Mouse (Mus musculus): ENCODE measurements around the gene Slc12a3.

DNA sequence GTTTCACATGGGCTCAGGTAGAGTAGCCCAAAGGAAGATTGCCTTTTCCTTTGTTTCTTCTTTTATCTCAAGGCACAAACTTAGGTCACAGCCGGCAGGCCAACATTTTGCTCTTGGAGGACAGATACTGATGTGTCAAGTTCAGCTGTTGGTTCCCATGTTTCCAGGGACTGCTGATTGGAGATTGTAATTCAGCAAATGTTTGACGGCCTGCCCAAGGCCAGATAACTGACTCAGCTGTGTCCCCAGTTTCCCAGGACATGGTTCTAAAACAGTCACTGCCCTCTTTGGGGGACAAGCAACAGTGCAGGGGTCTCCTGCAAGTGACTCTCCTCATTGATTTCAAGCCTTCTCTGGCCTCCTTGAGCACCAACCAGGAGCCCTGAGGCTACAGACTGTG lies 9.0 kb upstream of the Slc12a3 start:
- TF ChIP-seq CTCF (conservative IDR thresholded peaks at IDR 0.05; ENCODE audit: insufficient read depth, insufficient read length, low read depth, low read length): no peak
- no peak for TF ChIP-seq POLR2A (IDR thresholded peaks at IDR 0.05; ENCODE audit: low read depth, low read length)

All from kidney, adult 2 months (tissue).